Mouse (Mus musculus): ENCODE measurements around the gene Nlgn1. TPM values are rescaled to one million over a fixed set of nuclear protein-coding genes. Genes with fewer than 3 reads are reported as not detected.

The Nlgn1 gene
- total RNA-seq (2021): 100 to 1,000 TPM; 101 to 106 TPM

DNA sequence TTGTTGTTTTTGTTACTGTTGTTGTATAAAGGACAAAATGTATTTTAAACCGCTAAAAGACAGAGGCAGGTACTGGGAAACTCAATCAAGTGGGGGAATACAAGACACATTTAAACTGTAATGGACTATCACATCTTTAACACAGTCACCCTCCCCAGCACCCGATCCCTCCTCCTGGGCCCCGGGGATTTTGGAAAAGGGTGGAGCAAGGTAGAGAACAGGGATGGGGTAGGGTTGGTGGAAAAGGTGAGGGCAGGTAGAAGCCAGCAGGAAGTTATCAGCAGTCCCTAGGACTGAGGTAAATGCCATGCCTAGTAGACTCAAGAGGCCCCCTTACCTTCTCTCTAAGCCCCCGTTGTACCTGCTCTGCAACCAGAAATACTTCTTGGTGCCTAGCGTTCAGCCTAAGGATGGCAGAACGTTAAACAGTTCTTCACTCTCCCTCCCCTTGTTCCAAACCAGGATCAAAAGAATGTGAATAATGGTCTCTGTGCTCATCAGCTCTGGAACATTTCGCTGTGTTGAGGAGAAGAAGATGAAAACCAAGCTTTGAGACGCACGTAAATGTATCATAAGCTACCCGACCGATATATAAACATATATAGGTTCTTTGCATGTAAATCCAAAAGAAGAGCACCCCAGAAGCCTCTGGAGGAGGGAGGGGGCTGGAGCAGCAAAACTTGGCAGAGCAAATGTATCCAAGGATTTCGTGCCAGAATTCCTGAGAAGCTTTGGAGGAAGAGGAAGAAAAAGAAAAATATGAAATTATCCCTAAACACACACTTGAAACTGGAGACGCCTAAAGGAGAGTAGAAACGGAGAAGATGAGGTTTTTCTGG lies at the start of gene Nlgn1:
TSS of gene Nlgn1 (minus strand) at position 61 of the 839 bp plus-strand sequence.
- peak; percentile 17 to 21 for DNase-seq (ENCODE audit: low spot score in 2 of 2)
- intact Hi-C loops (cut with DNase I): loop anchor here (5.0 to 10.0 kb wide), 3 partner anchors 180 to 502 kb away; no protein-coding TSS in a partner anchor

DNA sequence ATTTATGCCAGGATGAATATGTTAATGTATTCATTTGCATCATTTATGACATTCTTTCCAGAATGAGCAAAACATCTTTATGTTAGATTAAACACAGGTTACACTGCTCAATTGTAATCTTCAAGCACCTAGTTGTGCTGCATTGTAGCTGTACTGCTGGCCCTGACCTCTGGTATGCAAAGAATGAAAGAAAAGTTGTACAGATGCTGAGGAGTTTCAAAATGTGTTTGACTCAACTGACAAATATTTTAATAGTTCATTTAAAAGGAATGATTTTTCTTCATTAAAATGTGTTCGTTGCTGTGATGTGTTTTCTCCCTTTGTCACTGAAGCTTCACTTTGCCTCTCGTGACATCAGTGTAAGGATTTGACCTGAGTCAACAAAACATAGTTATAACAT lies 46.0 kb upstream of the Nlgn1 start:
- no peak for DNase-seq (ENCODE audit: low spot score in 2 of 2)
- intact Hi-C loops (cut with DNase I): no loop called here

DNA sequence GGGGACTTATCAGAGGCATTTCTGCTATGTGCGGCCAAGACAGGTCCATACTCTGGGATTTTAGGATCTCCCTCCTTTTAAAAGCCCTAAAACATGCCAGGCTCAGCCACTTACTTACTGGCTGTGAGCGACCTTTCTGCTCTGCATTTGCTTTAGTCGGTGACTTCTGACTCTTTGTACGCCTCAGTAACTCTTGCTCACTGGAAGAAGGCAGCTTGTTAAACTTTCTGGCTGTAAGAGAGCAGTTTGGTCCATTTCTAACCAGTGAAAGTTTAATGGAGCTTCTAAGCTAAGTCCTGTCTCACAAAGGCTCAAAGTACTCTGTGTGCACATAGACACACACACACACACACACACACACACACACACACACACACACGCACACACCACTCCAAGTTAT lies 22.8 kb upstream of the Nlgn1 start:
- no peak for DNase-seq (ENCODE audit: low spot score in 2 of 2)
- intact Hi-C loops (cut with DNase I): no loop called here

DNA sequence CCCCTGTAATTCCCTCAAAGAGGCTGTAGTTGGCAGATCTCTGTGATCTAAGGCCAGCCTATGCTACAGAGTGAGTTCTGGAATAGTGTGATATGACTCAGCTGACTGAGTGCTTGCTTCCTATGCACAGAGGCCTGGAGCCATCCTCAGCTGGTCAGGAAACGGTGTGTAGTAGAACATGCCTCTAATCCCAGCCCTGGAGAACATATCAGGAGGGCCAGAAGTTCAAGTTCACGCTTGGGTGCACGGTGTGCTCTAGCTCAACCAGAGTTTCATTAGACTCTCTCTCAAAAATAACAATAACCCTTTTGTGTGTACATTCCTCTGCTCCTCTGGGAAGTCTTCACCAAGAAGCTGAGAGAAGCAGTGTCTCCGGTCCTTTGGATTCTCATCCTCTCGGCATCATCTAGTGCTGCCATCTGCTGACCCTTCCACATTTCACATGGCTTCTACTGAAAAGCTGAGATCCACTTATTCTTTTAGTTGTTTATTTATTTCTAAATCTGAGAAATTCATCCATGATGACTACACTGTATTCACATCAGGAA lies 22.3 kb upstream of the Nlgn1 start:
- intact Hi-C loops (cut with DNase I): no loop called here
- DNase-seq (ENCODE audit: low spot score in 2 of 2): peak; percentile 6 to 8

DNA sequence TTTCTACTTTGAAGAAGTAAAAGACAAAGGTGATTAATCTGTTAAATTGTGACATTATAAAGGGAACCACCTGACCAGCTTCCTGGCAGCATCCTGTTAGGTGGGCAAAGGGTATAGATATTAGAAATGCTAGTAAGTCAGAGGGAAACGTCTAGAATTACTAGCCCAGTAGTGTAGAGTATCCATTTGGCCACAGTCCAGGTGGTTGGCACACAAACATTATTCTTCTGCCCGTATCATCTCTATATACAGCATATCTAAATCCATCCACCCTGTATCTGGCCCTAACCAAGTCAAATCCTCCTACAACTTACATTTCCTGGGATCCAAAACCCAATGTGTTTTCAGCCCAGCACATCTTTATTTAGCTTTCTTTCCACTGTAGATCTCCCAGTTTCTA lies 5.2 kb upstream of the Nlgn1 start:
- intact Hi-C loops (cut with DNase I): loop anchor here (10.0 kb wide), 2 partner anchors 327 to 497 kb away; no protein-coding TSS in a partner anchor
- DNase-seq (ENCODE audit: low spot score in 2 of 2): no peak

DNA sequence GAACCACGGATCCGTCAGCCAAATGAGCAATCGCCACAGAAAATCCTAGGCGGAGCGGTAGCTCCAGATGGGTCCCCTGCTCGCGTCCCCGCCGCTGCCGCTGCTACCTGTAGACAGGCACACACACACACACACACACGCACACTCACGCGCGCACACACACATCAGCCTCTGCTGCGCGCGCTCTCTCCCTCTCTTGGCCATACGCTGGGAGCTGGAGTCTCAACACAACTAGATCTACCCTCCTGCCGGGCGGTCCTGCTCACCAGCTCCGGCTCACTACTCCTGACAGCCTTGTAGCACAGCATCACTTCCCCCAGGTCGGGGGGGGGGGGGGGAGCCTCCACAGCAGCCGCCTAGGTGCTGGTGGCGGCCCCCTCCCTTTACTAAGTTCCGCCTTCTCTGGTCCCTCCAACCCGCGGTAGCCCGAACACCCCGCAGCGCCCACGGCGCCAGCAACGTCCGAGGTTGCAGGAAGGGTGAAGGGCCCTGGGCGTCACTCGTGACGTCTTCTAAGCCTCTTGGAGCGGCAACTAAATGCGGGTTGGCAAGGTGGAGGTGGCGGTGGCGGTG lies 1.1 kb upstream of the Nlgn1 start:
- intact Hi-C loops (cut with DNase I): loop anchor here (5.0 to 10.0 kb wide), 3 partner anchors 181 to 501 kb away; no protein-coding TSS in a partner anchor
- peak; percentile 64 to 67 for DNase-seq (ENCODE audit: low spot score in 2 of 2)

DNA sequence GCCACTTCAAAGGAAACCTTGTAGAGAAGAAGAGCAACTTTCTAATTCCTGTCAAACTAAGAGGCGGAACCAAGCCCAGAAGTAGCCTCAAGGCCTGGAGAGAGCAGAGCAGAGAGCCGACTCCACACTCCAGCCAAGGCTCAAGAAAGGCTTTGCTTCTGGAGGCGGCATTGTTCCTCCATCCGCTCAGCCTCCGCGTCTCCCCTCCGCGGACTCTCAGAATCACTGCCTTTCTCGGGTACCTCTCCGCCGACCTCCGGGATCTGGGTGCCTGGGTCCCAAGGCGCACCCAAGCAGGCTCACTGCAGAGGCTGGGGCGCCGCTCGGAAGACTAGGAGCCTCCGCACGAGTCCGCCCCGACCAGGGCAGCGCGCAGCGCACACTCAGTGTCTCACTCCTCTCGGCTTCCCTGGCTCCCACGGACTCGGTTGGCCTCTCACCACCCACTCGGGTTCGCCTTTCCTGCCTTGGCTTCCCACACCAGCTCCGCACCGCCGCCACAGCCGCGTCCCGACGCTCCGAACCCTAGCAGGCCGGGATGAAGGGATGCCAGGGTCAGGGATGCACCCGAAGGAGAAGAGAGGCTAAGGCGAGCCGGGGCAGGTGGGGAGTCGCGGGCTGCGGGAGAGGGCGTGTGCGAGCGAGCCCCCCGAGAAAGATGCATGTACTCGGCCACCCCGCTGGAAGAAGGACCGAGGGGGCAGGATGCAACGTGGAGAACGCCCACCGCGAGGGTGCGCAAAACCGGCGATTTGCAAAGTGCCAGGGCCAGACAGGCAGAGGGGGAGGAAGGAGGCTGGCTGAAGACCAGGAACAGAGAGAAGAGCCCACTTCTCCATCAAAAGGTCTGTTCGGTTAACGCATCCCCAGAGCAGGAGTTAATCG lies 841 bp downstream of the Nlgn1 start:
- peak; percentile 74 to 81 for DNase-seq (ENCODE audit: low spot score in 2 of 2)
- intact Hi-C loops (cut with DNase I): loop anchor here (5.0 to 10.0 kb wide), 3 partner anchors 179 to 503 kb away; no protein-coding TSS in a partner anchor

DNA sequence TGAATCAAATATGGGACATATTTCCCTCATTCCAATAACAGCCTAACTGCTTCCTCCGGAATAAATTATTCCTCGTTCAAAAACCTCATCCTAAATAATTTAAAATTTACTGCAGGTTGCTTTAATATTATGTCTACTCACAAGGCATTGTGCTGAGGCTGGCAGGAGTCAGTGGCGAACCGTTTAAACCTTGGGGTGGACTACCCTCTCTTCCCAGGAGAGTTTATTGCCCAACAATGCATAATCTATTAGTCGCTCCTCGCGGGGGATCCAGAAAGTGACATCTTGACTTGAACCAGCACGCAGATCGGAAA lies 1.4 kb downstream of the Nlgn1 start:
- DNase-seq (ENCODE audit: low spot score in 2 of 2): no peak
- intact Hi-C loops (cut with DNase I): loop anchor here (5.0 to 10.0 kb wide), 3 partner anchors 179 to 504 kb away; no protein-coding TSS in a partner anchor

DNA sequence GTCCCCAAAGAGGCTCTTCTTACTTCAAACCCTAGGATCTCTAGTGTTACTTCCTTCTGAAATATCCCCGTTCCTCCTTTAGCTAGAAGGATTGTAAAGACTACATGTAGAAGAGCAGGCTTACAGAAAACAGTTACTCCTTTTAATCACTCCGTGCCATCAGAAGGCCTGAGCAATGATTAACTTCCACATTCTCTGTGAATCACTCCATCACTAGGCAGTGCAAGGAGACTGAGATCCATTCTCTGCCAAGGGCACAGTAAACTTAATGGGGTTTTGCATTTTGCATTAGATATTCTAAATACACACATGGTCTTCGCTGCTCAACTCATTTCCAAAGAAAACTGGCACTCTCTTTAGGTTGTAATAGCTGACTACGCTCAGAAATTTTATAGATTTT lies 2.2 kb downstream of the Nlgn1 start:
- intact Hi-C loops (cut with DNase I): loop anchor here (5.0 to 10.0 kb wide), 3 partner anchors 178 to 505 kb away; no protein-coding TSS in a partner anchor
- DNase-seq (ENCODE audit: low spot score in 2 of 2): no peak

DNA sequence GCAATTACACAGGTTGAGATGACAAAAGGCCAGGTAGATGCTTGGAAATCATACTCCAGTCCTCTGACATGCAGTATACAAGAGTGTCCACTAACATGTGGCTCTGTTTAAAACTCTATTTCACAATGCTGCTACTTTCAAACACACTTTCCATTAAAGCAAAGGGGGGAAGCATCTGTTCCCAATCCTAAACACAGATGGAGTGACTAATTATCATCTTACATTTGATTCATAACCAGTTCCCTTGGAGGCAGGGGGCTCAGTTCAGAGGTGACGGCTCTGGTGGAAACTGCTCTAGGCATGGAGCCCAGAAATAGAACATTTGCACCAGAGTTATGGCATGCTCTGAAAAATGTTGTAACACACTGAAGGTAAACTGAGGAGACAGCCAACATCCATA lies 7.8 kb downstream of the Nlgn1 start:
- no peak for DNase-seq (ENCODE audit: low spot score in 2 of 2)
- intact Hi-C loops (cut with DNase I): no loop called here

DNA sequence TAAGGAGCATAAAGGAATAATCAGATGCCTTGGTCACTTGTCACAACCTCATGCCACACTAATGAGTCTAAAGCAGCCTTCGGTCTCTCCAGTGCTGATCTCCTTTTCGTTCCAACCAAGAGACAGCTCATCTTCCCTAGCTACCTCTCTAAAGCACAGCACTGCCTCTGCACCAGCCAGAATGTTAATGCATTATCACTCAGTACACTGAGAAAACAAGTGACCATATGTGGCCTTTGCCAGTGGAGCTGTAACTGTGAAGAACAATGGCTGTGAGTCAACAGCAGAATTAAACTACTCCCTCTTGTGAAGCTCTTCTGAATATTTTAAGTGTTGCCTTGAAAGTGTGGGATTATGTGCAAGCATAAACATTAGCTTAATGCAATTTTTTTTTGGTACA lies 14.9 kb downstream of the Nlgn1 start:
- intact Hi-C loops (cut with DNase I): no loop called here
- peak in 1 of 2 experiments; percentile 15 for DNase-seq (ENCODE audit: low spot score in 2 of 2)

DNA sequence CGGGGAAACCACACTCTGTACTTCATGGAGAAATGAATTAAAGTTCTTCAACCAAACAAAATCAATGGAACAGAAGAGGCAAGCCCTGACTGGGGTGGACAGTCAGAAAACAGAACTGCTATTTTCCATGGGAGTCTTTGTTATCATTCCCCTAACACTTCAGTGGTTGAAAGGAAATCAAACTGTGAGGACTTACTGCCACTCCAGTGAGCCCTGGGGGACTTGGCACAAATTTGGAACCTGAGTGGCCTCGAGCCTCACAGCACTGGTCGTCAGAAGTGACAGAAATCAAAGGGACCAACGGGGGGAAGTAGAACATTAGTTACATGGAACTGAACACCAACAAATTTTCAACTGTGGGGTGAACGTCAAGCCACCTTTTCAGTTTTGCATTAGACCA lies 34.4 kb downstream of the Nlgn1 start:
- no peak for DNase-seq (ENCODE audit: low spot score in 2 of 2)
- intact Hi-C loops (cut with DNase I): no loop called here

DNA sequence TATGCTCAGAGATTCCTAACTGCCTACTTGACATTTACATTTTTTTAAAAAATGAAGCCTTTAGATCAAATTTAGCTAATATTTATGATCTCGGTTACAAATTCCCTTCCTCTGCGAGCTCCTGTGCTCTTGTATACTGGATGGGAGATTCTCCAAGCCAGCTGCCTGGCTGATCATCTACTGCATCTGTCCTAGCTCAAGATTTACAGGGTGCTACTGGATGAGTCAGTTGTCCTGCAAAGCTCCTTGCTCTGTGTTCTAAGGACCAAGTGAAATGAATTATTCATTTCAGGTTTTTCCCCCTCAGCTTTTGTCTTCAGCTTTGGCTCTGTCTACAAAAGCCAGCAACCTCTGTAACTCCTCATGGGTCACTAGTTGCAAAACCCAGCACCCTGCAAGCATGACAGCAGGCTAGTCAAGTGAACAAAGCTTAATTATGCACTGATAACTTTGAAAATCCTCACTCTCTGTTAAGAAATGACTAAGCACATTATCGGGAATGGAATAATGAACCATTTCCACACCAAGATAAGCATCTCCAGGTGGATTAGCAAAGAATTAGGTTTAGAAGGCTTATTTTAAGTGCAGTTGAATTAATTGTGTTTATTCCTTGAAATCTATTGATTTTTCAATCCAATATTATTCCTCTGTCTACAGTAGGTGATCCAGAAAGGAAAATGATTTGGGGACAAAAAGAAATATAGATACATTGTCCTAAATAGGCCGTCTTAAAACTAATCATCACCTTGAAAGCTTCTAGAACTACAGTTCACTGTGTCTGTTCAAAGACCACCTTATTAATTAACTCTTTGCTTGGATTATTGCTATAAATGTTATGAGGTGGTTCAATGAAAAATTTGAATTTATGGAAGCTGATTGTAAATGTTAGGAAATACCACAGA lies 61.1 kb downstream of the Nlgn1 start:
- DNase-seq (ENCODE audit: low spot score in 2 of 2): no peak
- intact Hi-C loops (cut with DNase I): no loop called here

DNA sequence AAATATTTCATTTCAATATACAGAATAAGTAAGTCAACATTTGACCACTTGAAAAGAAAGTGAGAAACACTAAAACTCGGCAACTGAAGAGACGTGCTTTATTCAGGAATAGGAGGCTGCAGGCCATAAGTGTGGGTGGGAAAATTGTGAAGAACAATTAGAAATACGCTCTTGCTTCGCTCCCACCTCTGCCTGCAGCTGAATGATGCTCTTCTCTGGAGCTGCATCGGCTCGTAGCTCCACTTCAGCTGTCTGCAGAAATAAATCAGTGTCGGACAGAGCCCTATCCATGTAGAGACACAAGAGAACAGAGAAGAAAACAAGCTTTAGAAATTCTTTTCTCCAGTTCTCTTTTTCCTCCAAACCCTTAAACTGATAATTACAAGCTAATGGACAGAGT lies 85.7 kb downstream of the Nlgn1 start:
- no peak for DNase-seq (ENCODE audit: low spot score in 2 of 2)
- intact Hi-C loops (cut with DNase I): no loop called here

DNA sequence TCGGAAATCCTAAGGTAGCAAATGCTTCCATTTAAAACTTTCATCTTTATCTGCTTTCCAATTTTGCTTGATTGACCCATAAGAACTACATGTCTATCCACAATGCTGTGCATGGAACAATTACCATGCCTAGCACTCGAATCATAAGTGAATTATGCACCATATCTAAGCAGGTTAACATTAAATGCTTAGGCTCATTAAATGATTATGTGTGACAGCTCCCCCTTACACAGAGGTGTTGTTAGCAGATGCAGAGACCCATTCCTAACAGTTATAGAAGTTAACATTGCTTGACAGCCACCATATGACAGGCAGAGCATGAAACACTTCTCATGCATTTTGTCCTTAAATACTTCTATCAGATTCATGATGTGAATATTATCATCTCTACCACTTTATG lies 89.0 kb downstream of the Nlgn1 start:
- intact Hi-C loops (cut with DNase I): no loop called here
- DNase-seq (ENCODE audit: low spot score in 2 of 2): no peak

DNA sequence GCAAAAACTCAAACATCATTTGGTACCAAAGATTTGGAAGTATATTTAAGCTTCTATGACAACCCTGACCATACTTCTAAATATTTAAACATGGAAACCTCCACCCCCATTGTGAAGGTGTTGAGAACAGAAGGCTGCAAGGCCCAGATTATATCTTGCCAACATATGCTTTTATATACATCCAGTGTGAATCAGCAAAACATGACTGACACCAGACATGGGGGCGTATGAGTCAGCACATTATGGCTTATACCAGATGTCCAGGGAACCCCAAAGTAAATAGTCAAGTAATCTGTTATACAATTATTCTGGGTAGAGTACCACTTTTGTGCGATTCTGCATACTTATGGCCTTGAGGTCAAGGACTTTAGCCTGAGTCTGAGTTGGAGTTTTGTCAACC lies 102.3 kb downstream of the Nlgn1 start:
- intact Hi-C loops (cut with DNase I): no loop called here
- DNase-seq (ENCODE audit: low spot score in 2 of 2): peak; percentile 65

DNA sequence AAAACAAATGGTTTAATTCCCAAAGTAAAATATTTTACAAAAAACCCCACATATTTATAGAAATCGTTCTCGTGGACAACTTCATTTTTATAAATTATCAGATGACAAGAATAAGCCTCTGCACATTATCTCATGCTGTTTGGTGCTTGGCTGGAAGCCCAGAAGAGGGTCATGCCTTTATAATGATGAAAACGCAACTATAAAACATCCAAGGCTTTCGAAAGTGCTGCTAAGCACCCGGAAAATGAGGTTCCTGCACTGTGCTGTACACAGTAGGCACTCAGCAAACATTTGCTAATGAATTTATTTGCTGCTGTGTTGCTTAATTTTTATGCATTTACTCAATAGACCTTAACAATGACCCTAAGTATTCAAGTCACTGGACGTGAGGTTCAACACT lies 103.4 kb downstream of the Nlgn1 start:
- no peak for DNase-seq (ENCODE audit: low spot score in 2 of 2)
- intact Hi-C loops (cut with DNase I): no loop called here

DNA sequence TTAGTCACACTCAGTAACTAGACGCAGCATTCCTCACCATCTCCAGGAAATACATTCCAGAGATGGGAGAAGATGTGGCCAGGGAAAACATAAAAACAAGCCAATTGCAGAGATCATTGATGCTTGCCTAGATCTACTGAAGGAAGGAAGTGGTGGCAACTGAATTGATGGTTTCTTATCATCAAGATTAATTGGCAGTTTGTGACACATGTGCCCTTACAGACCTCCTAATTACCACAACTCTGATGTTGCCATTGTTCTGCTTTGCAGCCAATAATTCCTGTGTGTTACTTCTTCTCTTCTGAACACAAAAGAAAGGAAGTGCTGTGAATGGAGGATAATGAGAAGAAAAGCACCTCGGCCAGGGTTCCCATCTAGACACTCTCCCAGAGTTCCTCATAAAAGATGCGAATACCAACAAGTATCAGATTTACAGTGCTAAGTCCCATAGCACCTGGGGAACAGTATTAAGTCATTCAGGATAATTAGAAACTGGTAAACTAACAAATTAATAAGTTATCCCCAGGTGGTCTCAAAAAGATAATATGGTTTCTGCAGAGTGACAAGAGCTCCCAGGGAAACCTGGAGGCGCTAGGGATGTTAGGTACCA lies 104.0 kb downstream of the Nlgn1 start:
- intact Hi-C loops (cut with DNase I): no loop called here
- no peak for DNase-seq (ENCODE audit: low spot score in 2 of 2)

Data from left cerebral cortex, postnatal 36 days (tissue).